Mouse (Mus musculus): ENCODE data around the gene Dennd2a. TPM values are rescaled to one million over a fixed set of nuclear protein-coding genes. Genes with fewer than 3 reads are reported as not detected.

Gene Dennd2a
- polyA plus RNA-seq, 1 experiment from 2014 or later = 1.5 TPM

GRCm38 (mm10) chr6:39503476-39503875 lies 54.2 kb downstream of the Dennd2a start:
- Histone ChIP-seq H3K4me2 (no peak overlapping the region), H3K9me3 (replicated peaks) (no peaks in the 10 kb centered on the region), H3K27ac (replicated peaks) (no peak overlapping the region), H3K36me3 (replicated peaks) (no peaks in the 10 kb centered on the region), H3K4me1 (replicated peaks) (no peaks in the 10 kb centered on the region), H3K4me3 (replicated peaks) (no peak overlapping the region), H3K27me3 (no peaks in the 10 kb centered on the region), H3K9ac (no peak overlapping the region)
- ATAC-seq (ENCODE audit: insufficient read depth) = no peak
- 45% methylated on average over 7 of the region's 7 CpGs for WGBS (ENCODE audit: insufficient replicate concordance)

- Histone ChIP-seq H3K27ac (replicated peaks) (no peak overlapping the region), H3K9me3 (replicated peaks) (no peaks in the 10 kb centered on the region), H3K9ac (no peak overlapping the region), H3K4me2 (no peak overlapping the region), H3K4me1 (replicated peaks) (peaks cover 5% of the 10 kb centered on the region; the same call in 1 of the 2 replicates), H3K36me3 (replicated peaks) (no peaks in the 10 kb centered on the region), H3K4me3 (replicated peaks) (no peak overlapping the region), H3K27me3 (no peaks in the 10 kb centered on the region)
- WGBS (ENCODE audit: insufficient replicate concordance) = 57% methylated on average over 4 of the region's 4 CpGs
- ATAC-seq (ENCODE audit: insufficient read depth) = no peak
Measured at GRCm38 (mm10) chr6:39497165-39497564, 60.5 kb downstream of the Dennd2a start.

GRCm38 (mm10) chr6:39493129-39493714 lies 64.4 kb downstream of the Dennd2a start:
- Histone ChIP-seq H3K27me3 (no peaks in the 10 kb centered on the region), H3K36me3 (replicated peaks) (no peaks in the 10 kb centered on the region), H3K27ac (replicated peaks) (no peak overlapping the region), H3K9me3 (replicated peaks) (no peaks in the 10 kb centered on the region), H3K4me3 (replicated peaks) (no peak overlapping the region), H3K9ac (no peak overlapping the region), H3K4me2 (no peak overlapping the region), H3K4me1 (replicated peaks) (peaks cover 5% of the 10 kb centered on the region; the same call in 1 of the 2 replicates)
- WGBS (ENCODE audit: insufficient replicate concordance) = 57% methylated on average over 12 of the region's 12 CpGs
- no peak for ATAC-seq (ENCODE audit: insufficient read depth)

GRCm38 (mm10) chr6:39492161-39492560 lies 65.5 kb downstream of the Dennd2a start:
- Histone ChIP-seq H3K9me3 (replicated peaks) (no peaks in the 10 kb centered on the region), H3K9ac (no peak overlapping the region)

GRCm38 (mm10) chr6:39491203-39491602 lies 66.5 kb downstream of the Dennd2a start:
- H3K4me1 ChIP-seq (replicated peaks) = peaks cover 5% of the 10 kb centered on the region; the same call in 1 of the 2 replicates
- H3K4me3 ChIP-seq (replicated peaks) = no peak overlapping the region
- H3K9me3 ChIP-seq (replicated peaks) = no peaks in the 10 kb centered on the region
- H3K9ac ChIP-seq = no peak overlapping the region
- H3K36me3 ChIP-seq (replicated peaks) = no peaks in the 10 kb centered on the region
- no peak overlapping the region for H3K4me2 ChIP-seq
- WGBS (ENCODE audit: insufficient replicate concordance) = 63% methylated on average over 5 of the region's 5 CpGs
- ATAC-seq (ENCODE audit: insufficient read depth) = no peak
- H3K27me3 ChIP-seq = no peaks in the 10 kb centered on the region
- no peak overlapping the region for H3K27ac ChIP-seq (replicated peaks)

More at GRCm38 (mm10) chr6:39492161-39492560, 65.5 kb downstream of the Dennd2a start:
- H3K4me3 ChIP-seq (replicated peaks) = no peak overlapping the region
- no peak for ATAC-seq (ENCODE audit: insufficient read depth)
- peaks cover 5% of the 10 kb centered on the region; the same call in 1 of the 2 replicates for H3K4me1 ChIP-seq (replicated peaks)
- WGBS (ENCODE audit: insufficient replicate concordance) = 60% methylated on average over 4 of the region's 4 CpGs
- no peaks in the 10 kb centered on the region for H3K27me3 ChIP-seq
- H3K36me3 ChIP-seq (replicated peaks) = no peaks in the 10 kb centered on the region
- H3K4me2 ChIP-seq = no peak overlapping the region
- no peak overlapping the region for H3K27ac ChIP-seq (replicated peaks)

GRCm38 (mm10) chr6:39488292-39488691 lies 69.4 kb downstream of the Dennd2a start:
- Histone ChIP-seq H3K9me3 (replicated peaks) (no peaks in the 10 kb centered on the region), H3K27me3 (no peaks in the 10 kb centered on the region), H3K4me3 (replicated peaks) (no peak overlapping the region), H3K4me2 (no peak overlapping the region), H3K36me3 (replicated peaks) (no peaks in the 10 kb centered on the region), H3K4me1 (replicated peaks) (peaks cover 5% of the 10 kb centered on the region; the same call in 1 of the 2 replicates), H3K27ac (replicated peaks) (no peak overlapping the region), H3K9ac (no peak overlapping the region)
- no peak for ATAC-seq (ENCODE audit: insufficient read depth)
- WGBS (ENCODE audit: insufficient replicate concordance) = 64% methylated on average over 8 of the region's 8 CpGs

- H3K36me3 ChIP-seq (replicated peaks) = no peaks in the 10 kb centered on the region
- no peak for ATAC-seq (ENCODE audit: insufficient read depth)
- 75% methylated on average over 4 of the region's 4 CpGs for WGBS (ENCODE audit: insufficient replicate concordance)
- no peak overlapping the region for H3K27ac ChIP-seq (replicated peaks)
- H3K4me2 ChIP-seq = no peak overlapping the region
- H3K4me3 ChIP-seq (replicated peaks) = no peak overlapping the region
- no peak overlapping the region for H3K9ac ChIP-seq
- no peaks in the 10 kb centered on the region for H3K4me1 ChIP-seq (replicated peaks)
- H3K27me3 ChIP-seq = no peaks in the 10 kb centered on the region
- no peaks in the 10 kb centered on the region for H3K9me3 ChIP-seq (replicated peaks)
Measured at GRCm38 (mm10) chr6:39483656-39484055, 74.0 kb downstream of the Dennd2a start.

GRCm38 (mm10) chr6:39478509-39479150 lies 79.0 kb downstream of the Dennd2a start:
- Histone ChIP-seq H3K4me1 (replicated peaks) (no peaks in the 10 kb centered on the region), H3K4me2 (no peak overlapping the region), H3K9me3 (replicated peaks) (no peaks in the 10 kb centered on the region), H3K4me3 (replicated peaks) (no peak overlapping the region), H3K9ac (no peak overlapping the region), H3K27me3 (no peaks in the 10 kb centered on the region), H3K27ac (replicated peaks) (no peak overlapping the region), H3K36me3 (replicated peaks) (no peaks in the 10 kb centered on the region)
- no peak for ATAC-seq (ENCODE audit: insufficient read depth)
- WGBS (ENCODE audit: insufficient replicate concordance) = 41% methylated on average over 8 of the region's 8 CpGs

- 27% methylated on average over 1 of the region's 1 CpGs for WGBS (ENCODE audit: insufficient replicate concordance)
- no peaks in the 10 kb centered on the region for H3K27me3 ChIP-seq
- no peaks in the 10 kb centered on the region for H3K4me1 ChIP-seq (replicated peaks)
- no peak overlapping the region for H3K27ac ChIP-seq (replicated peaks)
- H3K9ac ChIP-seq = no peak overlapping the region
- no peak for ATAC-seq (ENCODE audit: insufficient read depth)
- no peak overlapping the region for H3K4me3 ChIP-seq (replicated peaks)
- H3K4me2 ChIP-seq = no peak overlapping the region
- no peaks in the 10 kb centered on the region for H3K36me3 ChIP-seq (replicated peaks)
- H3K9me3 ChIP-seq (replicated peaks) = no peaks in the 10 kb centered on the region
Measured at GRCm38 (mm10) chr6:39476617-39477016, 81.0 kb downstream of the Dennd2a start.

- H3K4me1 ChIP-seq (replicated peaks) = no peaks in the 10 kb centered on the region
- H3K9me3 ChIP-seq (replicated peaks) = no peaks in the 10 kb centered on the region
- H3K9ac ChIP-seq = no peak overlapping the region
- no peak overlapping the region for H3K27ac ChIP-seq (replicated peaks)
- H3K27me3 ChIP-seq = no peaks in the 10 kb centered on the region
- 56% methylated on average over 6 of the region's 6 CpGs for WGBS (ENCODE audit: insufficient replicate concordance)
- no peaks in the 10 kb centered on the region for H3K36me3 ChIP-seq (replicated peaks)
- H3K4me2 ChIP-seq = no peak overlapping the region
- H3K4me3 ChIP-seq (replicated peaks) = no peak overlapping the region
- no peak for ATAC-seq (ENCODE audit: insufficient read depth)
Measured at GRCm38 (mm10) chr6:39474424-39474823, 83.2 kb downstream of the Dennd2a start.

- 48% methylated on average over 5 of the region's 5 CpGs for WGBS (ENCODE audit: insufficient replicate concordance)
- ATAC-seq (ENCODE audit: insufficient read depth) = no peak
- Histone ChIP-seq H3K27me3 (no peaks in the 10 kb centered on the region), H3K27ac (replicated peaks) (no peak overlapping the region), H3K4me3 (replicated peaks) (no peak overlapping the region), H3K36me3 (replicated peaks) (no peaks in the 10 kb centered on the region), H3K9ac (no peak overlapping the region), H3K4me2 (no peak overlapping the region), H3K4me1 (replicated peaks) (no peaks in the 10 kb centered on the region), H3K9me3 (replicated peaks) (no peaks in the 10 kb centered on the region)
Measured at GRCm38 (mm10) chr6:39472837-39473236, 84.8 kb downstream of the Dennd2a start.

Data from liver, embryonic 15.5 days (tissue).